Mouse (Mus musculus): ENCODE measurements around the gene Cuzd1.

- TF ChIP-seq POLR2A (IDR thresholded peaks at IDR 0.05; ENCODE audit: low read depth, low read length) (no peak), EP300 (IDR thresholded peaks at IDR 0.05; ENCODE audit: low read length) (no peak), ZC3H11A (IDR thresholded peaks at IDR 0.05; ENCODE audit: low read depth, low read length) (no peak), CTCF (conservative IDR thresholded peaks at IDR 0.05 in 1 of 2, IDR thresholded peaks at IDR 0.05 in 1 of 2; ENCODE audit: low read depth in 2 of 2, low read length in 2 of 2) (no peak), USF1 (IDR thresholded peaks at IDR 0.05; ENCODE audit: low read depth, low read length) (no peak), GABPA (IDR thresholded peaks at IDR 0.05; ENCODE audit: insufficient replicate concordance, low read depth, low read length) (no peak), SIN3A (IDR thresholded peaks at IDR 0.05; ENCODE audit: low read length) (no peak)
Observed at GRCm38 (mm10) chr7:131333564-131333963, 11.5 kb upstream of the Cuzd1 start, which contains the start of gene Fam24a.

Data from CH12.LX (cell line).